In genomic region chr13:55449679-55450441, GRCm38 (mm10) we compare ENCODE assay signal across 10 mouse cellular contexts. TPM values are rescaled to one million over a fixed set of nuclear protein-coding genes. Genes with fewer than 3 reads are reported as not detected.
DNase-seq lines count a peak whose midpoint lies in the region; ATAC-seq and TF ChIP-seq lines count a peak whose summit lies in the region.
"Had no signal": no experiment of that assay in that cellular context is flagged by ENCODE, and none has a peak within 500 bp of the region (broad histone marks: within the 10 kb centered on the region; RNA-seq: fewer than 3 reads in every experiment).

No protein-coding gene starts in this region.

- H3K4me2 ChIP-seq in kidney, embryonic 16.5 days (replicated peaks; ENCODE audit: low read depth, low read length), result no peak overlapping the region
- no peak overlapping the region; the same call in 1 of the 2 replicates for H3K4me2 ChIP-seq in liver, embryonic 14.5 days (ENCODE audit: low read depth)
- no peak overlapping the region for H3K4me2 ChIP-seq in stomach, postnatal 0 days (replicated peaks; ENCODE audit: low read depth)
- no peak overlapping the region for H3K4me2 ChIP-seq in kidney, embryonic 14.5 days (replicated peaks; ENCODE audit: low read depth, low read length)

- no peak for ATAC-seq in kidney, embryonic 16.5 days (ENCODE audit: low FRiP score, low TSS enrichment)
- ATAC-seq in G1E (ENCODE audit: extremely low read depth, insufficient number of reproducible peaks, low FRiP score, poor library complexity, severe bottlenecking), result no peak
- ATAC-seq in liver, embryonic 14.5 days (ENCODE audit: insufficient read depth), result no peak
- no peak; the same call in 1 of the 2 replicates for ATAC-seq in stomach, postnatal 0 days (ENCODE audit: low FRiP score, low TSS enrichment)
- ATAC-seq in kidney, embryonic 14.5 days (ENCODE audit: low FRiP score, low TSS enrichment), result no peak

- peaks cover 5% of the 10 kb centered on the region; the same call in 1 of the 2 replicates for H3K4me1 ChIP-seq in kidney, adult 2 months (ENCODE audit: control insufficient read depth, insufficient read depth, low read length)
- H3K4me1 ChIP-seq in kidney, embryonic 16.5 days (ENCODE audit: insufficient read depth, low read length), result peaks cover 22% of the 10 kb centered on the region
- peaks cover 53% of the 10 kb centered on the region for H3K4me1 ChIP-seq in G1E (ENCODE audit: insufficient read depth, low read depth, low read length)
- peaks cover 22 to 34% of the 10 kb centered on the region in 2 experiments for H3K4me1 ChIP-seq in liver, embryonic 14.5 days (replicated peaks; ENCODE audit: control insufficient read depth in 2 of 2, insufficient read depth in 2 of 2, low read length in 1 of 2)
- no peaks in the 10 kb centered on the region; the same call in 1 of the 2 replicates for H3K4me1 ChIP-seq in stomach, postnatal 0 days (replicated peaks; ENCODE audit: control insufficient read depth, insufficient read depth)
- peaks cover 18% of the 10 kb centered on the region for H3K4me1 ChIP-seq in kidney, embryonic 14.5 days (ENCODE audit: control insufficient read depth, insufficient read depth, low read length)

- H3K9me3 ChIP-seq in kidney, embryonic 16.5 days (ENCODE audit: low read length), result no peaks in the 10 kb centered on the region
- H3K9me3 ChIP-seq in G1E (replicated peaks), result no peaks in the 10 kb centered on the region
- no peaks in the 10 kb centered on the region for H3K9me3 ChIP-seq in liver, embryonic 14.5 days (ENCODE audit: control insufficient read depth, low read length)
- H3K9me3 ChIP-seq in stomach, postnatal 0 days (ENCODE audit: control insufficient read depth, low read length), result no peaks in the 10 kb centered on the region
- H3K9me3 ChIP-seq in kidney, embryonic 14.5 days (ENCODE audit: control insufficient read depth, low read length), result no peaks in the 10 kb centered on the region

- TF ChIP-seq EP300 in liver, embryonic 14.5 days (IDR thresholded peaks at IDR 0.05; ENCODE audit: low read depth), result no peak
- no peak for TF ChIP-seq EP300 in stomach, postnatal 0 days (optimal IDR thresholded peaks at IDR 0.05)

- H3K27me3 ChIP-seq in kidney, adult 2 months (replicated peaks; ENCODE audit: control insufficient read depth, insufficient read depth, low read length), result no peaks in the 10 kb centered on the region
- H3K27me3 ChIP-seq in kidney, embryonic 16.5 days (ENCODE audit: insufficient read depth, low read length), result no peaks in the 10 kb centered on the region
- H3K27me3 ChIP-seq in G1E (ENCODE audit: insufficient read depth, low read length), result no peaks in the 10 kb centered on the region
- no peaks in the 10 kb centered on the region for H3K27me3 ChIP-seq in liver, embryonic 14.5 days (ENCODE audit: control insufficient read depth, insufficient read depth, low read length)
- no peaks in the 10 kb centered on the region for H3K27me3 ChIP-seq in stomach, postnatal 0 days (ENCODE audit: control insufficient read depth, insufficient read depth, low read length)
- H3K27me3 ChIP-seq in kidney, embryonic 14.5 days (ENCODE audit: control insufficient read depth, insufficient read depth, low read length), result no peaks in the 10 kb centered on the region

- H3K27ac ChIP-seq in kidney, adult 2 months (ENCODE audit: insufficient read depth, low read depth, low read length), result no peak overlapping the region
- H3K27ac ChIP-seq in kidney, embryonic 16.5 days (ENCODE audit: low read length), result no peak overlapping the region
- no peak overlapping the region for H3K27ac ChIP-seq in liver, embryonic 14.5 days
- H3K27ac ChIP-seq in stomach, postnatal 0 days (replicated peaks), result no peak overlapping the region
- H3K27ac ChIP-seq in kidney, embryonic 14.5 days (ENCODE audit: low read depth, low read length), result no peak overlapping the region

- TF ChIP-seq POLR2A in kidney, adult 2 months (IDR thresholded peaks at IDR 0.05; ENCODE audit: low read depth, low read length), result no peak

- no peak overlapping the region for H3K9ac ChIP-seq in kidney, embryonic 16.5 days (replicated peaks; ENCODE audit: low read length)
- H3K9ac ChIP-seq in liver, embryonic 14.5 days (replicated peaks), result no peak overlapping the region
- no peak overlapping the region for H3K9ac ChIP-seq in stomach, postnatal 0 days (ENCODE audit: low read length)
- H3K9ac ChIP-seq in kidney, embryonic 14.5 days (ENCODE audit: low read depth, low read length), result no peak overlapping the region

- H3K4me3 ChIP-seq in kidney, adult 2 months (ENCODE audit: insufficient read depth, low read depth, low read length), result no peak overlapping the region
- no peak overlapping the region for H3K4me3 ChIP-seq in kidney, embryonic 16.5 days (ENCODE audit: low read length)
- peak overlapping the region; percentile 18; the same call in 1 of the 2 replicates for H3K4me3 ChIP-seq in G1E (ENCODE audit: low read depth, low read length)
- H3K4me3 ChIP-seq in liver, embryonic 14.5 days (ENCODE audit: insufficient read depth in 1 of 2, low read depth in 2 of 2, low read length in 2 of 2), result no peak overlapping the region
- H3K4me3 ChIP-seq in stomach, postnatal 0 days (ENCODE audit: low read depth, low read length), result no peak overlapping the region
- no peak overlapping the region for H3K4me3 ChIP-seq in kidney, embryonic 14.5 days (ENCODE audit: low read length)

- TF ChIP-seq CTCF in kidney, adult 2 months (conservative IDR thresholded peaks at IDR 0.05; ENCODE audit: insufficient read depth, insufficient read length, low read depth, low read length), result 0 out of 2 replicates have a peak, but pooled peaks have one; percentile 9
- TF ChIP-seq CTCF in G1E (IDR thresholded peaks at IDR 0.05; ENCODE audit: low read depth, low read length), result no peak; the same call in 1 of the 2 replicates
- TF ChIP-seq CTCF in liver, embryonic 14.5 days (IDR thresholded peaks at IDR 0.05; ENCODE audit: low read depth), result peak; percentile 35
- TF ChIP-seq CTCF in stomach, postnatal 0 days (IDR thresholded peaks at IDR 0.05; ENCODE audit: low read depth), result no peak

- no peaks in the 10 kb centered on the region for H3K36me3 ChIP-seq in kidney, adult 2 months (ENCODE audit: control insufficient read depth, insufficient read depth, low read length)
- peaks cover 41% of the 10 kb centered on the region for H3K36me3 ChIP-seq in kidney, embryonic 16.5 days (ENCODE audit: insufficient read depth, low read length)
- peaks cover 85% of the 10 kb centered on the region for H3K36me3 ChIP-seq in G1E (replicated peaks)
- H3K36me3 ChIP-seq in liver, embryonic 14.5 days (replicated peaks; ENCODE audit: control insufficient read depth, insufficient read depth, low read depth), result peaks cover 48% of the 10 kb centered on the region
- peaks cover 15% of the 10 kb centered on the region for H3K36me3 ChIP-seq in stomach, postnatal 0 days (ENCODE audit: control insufficient read depth, insufficient read depth, low read length)
- H3K36me3 ChIP-seq in kidney, embryonic 14.5 days (ENCODE audit: control insufficient read depth, insufficient read depth, low read length), result peaks cover 52% of the 10 kb centered on the region

- 87% methylated on average over 17 of the region's 17 CpGs for WGBS in kidney, adult 2 months
- 87% methylated on average over 17 of the region's 17 CpGs for WGBS in kidney, embryonic 16.5 days
- WGBS in liver, embryonic 14.5 days (ENCODE audit: insufficient replicate concordance), result 72% methylated on average over 17 of the region's 17 CpGs
- WGBS in stomach, postnatal 0 days, result 77% methylated on average over 17 of the region's 17 CpGs
- WGBS in kidney, embryonic 14.5 days, result 93% methylated on average over 17 of the region's 17 CpGs

- no peak for DNase-seq in kidney, adult 2 months
- DNase-seq in G1E (ENCODE audit: low spot score), result no peak
- DNase-seq in liver, embryonic 14.5 days (ENCODE audit: low read depth in 3 of 3, low spot score in 3 of 3), result no peak
- DNase-seq in stomach, postnatal 0 days (ENCODE audit: low spot score), result peak; percentile 69
- no peak for DNase-seq in layer of hippocampus, postnatal 25 days (ENCODE audit: extremely low spot score in 1 of 2, low spot score in 1 of 2)
- no peak for DNase-seq in cerebellum, postnatal 25 days

RNA-seq across cellular contexts. Expression of gene Grk6, which starts 5.0 kb away (rescaled TPM):
- polyA plus RNA-seq in kidney, adult 2 months (2012; rRNA removed), result 23.4 and 27.4 TPM in 2 replicates
- polyA plus RNA-seq in kidney, embryonic 16.5 days (2015; fragmentation: Nextera tagmentation; extraction: Ambion mirVana), result 17.4 and 25.6 TPM in 2 replicates
- 23.0 and 27.5 TPM in 2 replicates for total RNA-seq in G1E (2014; fragmentation: Nextera tagmentation)
- 48.9 and 53.9 TPM in 2 replicates for total RNA-seq in G1E (2017)
- polyA plus RNA-seq in G1E (2012), result 42.6 and 46.0 TPM in 2 replicates
- 21.0 and 26.1 TPM in 2 replicates for polyA plus RNA-seq in liver, embryonic 14.5 days (2012; rRNA removed)
- polyA plus RNA-seq in liver, embryonic 14.5 days (2014; fragmentation: Nextera tagmentation; extraction: Ambion mirVana), result 22.6 and 25.7 TPM in 2 replicates
- polyA plus RNA-seq in stomach, postnatal 0 days (2015; fragmentation: Nextera tagmentation; extraction: Ambion mirVana), result 17.7 and 19.0 TPM in 2 replicates
- polyA plus RNA-seq in kidney, embryonic 14.5 days (2014; fragmentation: Nextera tagmentation; extraction: Ambion mirVana), result 38.9 and 59.3 TPM in 2 replicates
- total RNA-seq in layer of hippocampus, postnatal 25 days (2021), result 10 to 100 TPM; 66.7 to 74.7 TPM

RNA-seq across cellular contexts. Expression of gene Prr7, which starts 14.2 kb away (rescaled TPM):
- polyA plus RNA-seq in kidney, adult 2 months (2012; rRNA removed), result 0.64 and 0.81 TPM in 2 replicates
- polyA plus RNA-seq in kidney, embryonic 16.5 days (2015; fragmentation: Nextera tagmentation; extraction: Ambion mirVana), result 0.37 and 0.59 TPM in 2 replicates
- total RNA-seq in G1E (2014; fragmentation: Nextera tagmentation) (0.53 TPM in 1 of 2 replicates, not detected in the other), G1E (2017) (0.44 and 1.6 TPM in 2 replicates)
- 1.6 and 2.7 TPM in 2 replicates for polyA plus RNA-seq in G1E (2012)
- 0.32 and 0.62 TPM in 2 replicates for polyA plus RNA-seq in liver, embryonic 14.5 days (2012; rRNA removed)
- 0.14 TPM in 1 of 2 replicates, not detected in the other for polyA plus RNA-seq in liver, embryonic 14.5 days (2014; fragmentation: Nextera tagmentation; extraction: Ambion mirVana)
- 0.13 and 0.28 TPM in 2 replicates for polyA plus RNA-seq in stomach, postnatal 0 days (2015; fragmentation: Nextera tagmentation; extraction: Ambion mirVana)
- polyA plus RNA-seq in kidney, embryonic 14.5 days (2014; fragmentation: Nextera tagmentation; extraction: Ambion mirVana), result 0.77 and 3.4 TPM in 2 replicates
- 10 to 100 TPM; 96.9 to 97.3 TPM for total RNA-seq in layer of hippocampus, postnatal 25 days (2021)

RNA-seq across cellular contexts. Expression of gene F12, which starts 23.3 kb away (rescaled TPM):
- polyA plus RNA-seq in kidney, adult 2 months (2012; rRNA removed), result 0.03 and 0.07 TPM in 2 replicates
- 0.28 and 0.79 TPM in 2 replicates for polyA plus RNA-seq in kidney, embryonic 16.5 days (2015; fragmentation: Nextera tagmentation; extraction: Ambion mirVana)
- not detected in 2 replicates for total RNA-seq in G1E (2014; fragmentation: Nextera tagmentation)
- total RNA-seq in G1E (2017), result 0.05 TPM in 1 of 2 replicates, not detected in the other
- not detected in 2 replicates for polyA plus RNA-seq in G1E (2012)
- 53.4 and 68.7 TPM in 2 replicates for polyA plus RNA-seq in liver, embryonic 14.5 days (2012; rRNA removed)
- 72.0 and 82.0 TPM in 2 replicates for polyA plus RNA-seq in liver, embryonic 14.5 days (2014; fragmentation: Nextera tagmentation; extraction: Ambion mirVana)
- 0.41 and 0.68 TPM in 2 replicates for polyA plus RNA-seq in stomach, postnatal 0 days (2015; fragmentation: Nextera tagmentation; extraction: Ambion mirVana)
- not detected in 2 replicates for polyA plus RNA-seq in kidney, embryonic 14.5 days (2014; fragmentation: Nextera tagmentation; extraction: Ambion mirVana)
- total RNA-seq in layer of hippocampus, postnatal 25 days (2021), result under 1 TPM; 0.35 to 0.47 TPM
- total RNA-seq: gastrocnemius, adult 8-10 months had no signal
- polyA plus RNA-seq: neural tube, embryonic 11.5 days had no signal

RNA-seq across cellular contexts. Expression of gene Pfn3, which starts 34.8 kb away (rescaled TPM):
- not detected in 2 replicates for polyA plus RNA-seq in kidney, adult 2 months (2012; rRNA removed)
- 0.46 TPM in 1 of 2 replicates, not detected in the other for polyA plus RNA-seq in kidney, embryonic 16.5 days (2015; fragmentation: Nextera tagmentation; extraction: Ambion mirVana)
- total RNA-seq in G1E (2014; fragmentation: Nextera tagmentation) (not detected in 2 replicates), G1E (2017) (not detected in 2 replicates)
- not detected in 2 replicates for polyA plus RNA-seq in G1E (2012)
- polyA plus RNA-seq in liver, embryonic 14.5 days (2012; rRNA removed), result not detected in 2 replicates
- not detected in 2 replicates for polyA plus RNA-seq in liver, embryonic 14.5 days (2014; fragmentation: Nextera tagmentation; extraction: Ambion mirVana)
- not detected in 2 replicates for polyA plus RNA-seq in stomach, postnatal 0 days (2015; fragmentation: Nextera tagmentation; extraction: Ambion mirVana)
- not detected in 2 replicates for polyA plus RNA-seq in kidney, embryonic 14.5 days (2014; fragmentation: Nextera tagmentation; extraction: Ambion mirVana)
- total RNA-seq in layer of hippocampus, postnatal 25 days (2021), result not detected
- total RNA-seq: gastrocnemius, adult 8-10 months had no signal
- polyA plus RNA-seq: neural tube, embryonic 11.5 days had no signal

RNA-seq across cellular contexts. Expression of gene Dbn1, which starts 38.1 kb away (rescaled TPM):
- 16.9 and 21.0 TPM in 2 replicates for polyA plus RNA-seq in kidney, adult 2 months (2012; rRNA removed)
- polyA plus RNA-seq in kidney, embryonic 16.5 days (2015; fragmentation: Nextera tagmentation; extraction: Ambion mirVana), result 177 and 194 TPM in 2 replicates
- not detected in 2 replicates for total RNA-seq in G1E (2014; fragmentation: Nextera tagmentation)
- 0.23 and 0.33 TPM in 2 replicates for total RNA-seq in G1E (2017)
- polyA plus RNA-seq in G1E (2012), result 0.25 and 0.30 TPM in 2 replicates
- polyA plus RNA-seq in liver, embryonic 14.5 days (2012; rRNA removed), result 5.1 and 5.3 TPM in 2 replicates
- 3.7 and 4.1 TPM in 2 replicates for polyA plus RNA-seq in liver, embryonic 14.5 days (2014; fragmentation: Nextera tagmentation; extraction: Ambion mirVana)
- polyA plus RNA-seq in stomach, postnatal 0 days (2015; fragmentation: Nextera tagmentation; extraction: Ambion mirVana), result 39.3 and 40.4 TPM in 2 replicates
- 118 and 164 TPM in 2 replicates for polyA plus RNA-seq in kidney, embryonic 14.5 days (2014; fragmentation: Nextera tagmentation; extraction: Ambion mirVana)
- 100 to 1,000 TPM; 356 to 398 TPM for total RNA-seq in layer of hippocampus, postnatal 25 days (2021)

Comparison
In these comparisons a context has a peak if more than half of its experiments do, and no peak if none do; other contexts are left out.
1. CTCF ChIP-seq: peak in kidney, adult 2 months (single experiment) and liver, embryonic 14.5 days (single experiment); none in G1E (single experiment) and stomach, postnatal 0 days (single experiment).
2. RNA of gene F12, which starts 23.3 kb away (polyA plus RNA-seq): 53.4 to 82.0 TPM in liver, embryonic 14.5 days; 0.28 to 0.79 TPM in kidney, embryonic 16.5 days, 0.41 to 0.68 TPM in stomach, postnatal 0 days, 0.03 to 0.07 TPM in kidney, adult 2 months, not detected in G1E and not detected in kidney, embryonic 14.5 days; every median in the first group is over 10 times any median in the second.